Mouse (Mus musculus) midbrain, embryonic 15.5 days (tissue): ENCODE results near the gene Rpl36. TPM values are rescaled to one million over a fixed set of nuclear protein-coding genes. Genes with fewer than 3 reads are reported as not detected.

Experiments used
- ATAC-seq: fragments of 200-750 bp; cut with Nextera tagmentation; replicated peaks from 2 replicates; pipeline ENCODE4 v1.8.0; 2017; ENCODE audit warnings: moderate TSS enrichment
- H3K27ac ChIP-seq: fragments of 300-500 bp; sonication (generic); 2 replicates; pipeline ENCODE4 v1.5.1; 2015; ENCODE audit warnings: mild to moderate bottlenecking, inconsistent platforms
- H3K27me3 ChIP-seq: fragments of 300-500 bp; sonication (generic); replicated peaks from 2 replicates; pipeline ENCODE4 v1.6.1; 2015; ENCODE audit warnings: inconsistent platforms
- H3K36me3 ChIP-seq: fragments of 300-500 bp; sonication (generic); replicated peaks from 2 replicates; pipeline ENCODE4 v1.6.1; 2015; ENCODE audit warnings: inconsistent platforms
- H3K4me1 ChIP-seq: fragments of 300-500 bp; sonication (generic); 2 replicates; pipeline ENCODE4 v1.6.1; 2015; ENCODE audit warnings: inconsistent platforms
- H3K4me2 ChIP-seq: fragments of 300-500 bp; sonication (generic); 2 replicates; pipeline ENCODE4 v1.6.1; 2015; ENCODE audit warnings: inconsistent platforms, mild to moderate bottlenecking, moderate library complexity
- H3K4me3 ChIP-seq: fragments of 300-500 bp; sonication (generic); 2 replicates; pipeline ENCODE4 v1.5.1; 2015; ENCODE audit warnings: mild to moderate bottlenecking, inconsistent platforms
- H3K9ac ChIP-seq: fragments of 300-500 bp; sonication (generic); 2 replicates; pipeline ENCODE4 v1.6.1; 2015; ENCODE audit warnings: mild to moderate bottlenecking, inconsistent platforms
- H3K9me3 ChIP-seq: fragments of 300-500 bp; sonication (generic); 2 replicates; pipeline ENCODE4 v1.6.1; 2016; ENCODE audit warnings: inconsistent platforms
- WGBS: fragments of 180-500 bp; shearing (Covaris S2); methylation state at CpG from one replicate; pipeline ENCODE4 v1.1.7; 2015; ENCODE audit warnings: mixed read lengths; 5-methylcytosine and 5-hydroxymethylcytosine counted together
- polyA plus RNA-seq: library from polyadenylated mRNA; unstranded; fragments of >200 nt; fragmentation: Nextera tagmentation; extraction: Ambion mirVana; gene quantifications from 2 replicates; pipeline ENCODE4 v1.2.1, GENCODE M21; 2015

Gene Rpl36
- polyA plus RNA-seq, result 917 and 926 TPM in 2 replicates

DNA sequence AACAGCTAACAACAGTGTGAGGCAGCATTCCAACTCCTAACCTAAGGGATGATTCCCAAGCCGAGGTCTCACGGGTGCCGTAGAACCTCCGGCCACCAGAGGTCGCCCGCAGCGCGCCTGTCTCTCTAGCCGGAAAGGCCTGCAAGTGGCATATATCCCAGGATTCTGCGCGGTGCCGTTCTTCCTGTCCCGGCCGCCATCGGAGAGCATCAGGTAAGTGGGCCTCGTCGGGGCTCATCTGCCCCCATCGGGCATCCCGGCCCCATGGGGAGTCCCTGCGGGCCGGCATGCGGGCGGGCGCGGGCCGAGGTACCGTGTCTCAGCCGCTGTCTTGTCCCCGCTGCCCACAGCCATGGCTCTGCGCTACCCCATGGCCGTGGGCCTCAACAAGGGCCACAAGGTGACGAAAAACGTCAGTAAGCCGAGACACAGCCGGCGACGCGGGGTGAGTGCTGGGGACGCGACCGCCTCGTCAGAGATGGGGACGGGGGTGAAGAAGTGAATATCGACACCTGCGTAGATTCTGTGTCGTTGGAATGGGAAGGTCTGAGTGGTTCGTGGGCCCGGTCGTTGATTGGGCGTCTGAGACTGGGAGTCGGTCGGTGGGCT lies at the start of gene Rpl36:
Gene Rpl36, plus strand, starts transcription at position 181 of the 609 bp plus-strand sequence.
- Histone ChIP-seq H3K9me3 (no peaks in the 10 kb centered on the region), H3K36me3 (peaks cover 12% of the 10 kb centered on the region; the same call in 1 of the 2 replicates), H3K27me3 (no peaks in the 10 kb centered on the region), H3K4me3 (peak within 1 kb of the TSS; percentile 56), H3K27ac (peak within 1 kb of the TSS; percentile 90), H3K4me2 (peak within 1 kb of the TSS; percentile 71), H3K4me1 (peaks cover 31% of the 10 kb centered on the region), H3K9ac (peak within 1 kb of the TSS; percentile 62)
- peak; percentile 55 for ATAC-seq
- under 1% methylated on average over 52 of the region's 52 CpGs for WGBS

DNA sequence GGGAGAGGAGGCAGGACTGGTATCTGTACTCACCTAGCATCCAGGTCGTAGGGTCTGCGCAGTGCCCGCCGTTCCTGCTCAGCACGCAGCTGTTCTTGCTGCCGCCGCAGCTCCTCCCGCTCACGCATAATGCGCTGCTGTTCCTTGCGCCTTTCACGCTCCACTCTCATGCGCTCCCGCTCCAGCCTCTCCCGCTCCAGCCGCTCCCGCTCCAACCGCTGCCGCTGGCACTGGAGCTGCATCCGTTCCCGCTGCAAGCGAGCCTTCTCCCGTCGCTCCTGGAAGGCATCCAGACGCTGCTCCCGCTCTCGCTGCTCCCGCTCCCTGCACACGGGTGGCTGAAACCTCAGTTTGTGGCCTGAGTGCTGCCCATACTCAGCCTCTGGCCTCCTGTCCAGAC lies 46.9 kb upstream of the Rpl36 start:
- Histone ChIP-seq H3K9me3 (no peaks in the 10 kb centered on the region), H3K9ac (no peak overlapping the region), H3K36me3 (peaks cover 93% of the 10 kb centered on the region), H3K4me3 (no peak overlapping the region), H3K4me1 (no peaks in the 10 kb centered on the region), H3K27me3 (no peaks in the 10 kb centered on the region), H3K4me2 (no peak overlapping the region), H3K27ac (no peak overlapping the region)
- WGBS, result 95% methylated on average over 29 of the region's 29 CpGs
- no peak for ATAC-seq

DNA sequence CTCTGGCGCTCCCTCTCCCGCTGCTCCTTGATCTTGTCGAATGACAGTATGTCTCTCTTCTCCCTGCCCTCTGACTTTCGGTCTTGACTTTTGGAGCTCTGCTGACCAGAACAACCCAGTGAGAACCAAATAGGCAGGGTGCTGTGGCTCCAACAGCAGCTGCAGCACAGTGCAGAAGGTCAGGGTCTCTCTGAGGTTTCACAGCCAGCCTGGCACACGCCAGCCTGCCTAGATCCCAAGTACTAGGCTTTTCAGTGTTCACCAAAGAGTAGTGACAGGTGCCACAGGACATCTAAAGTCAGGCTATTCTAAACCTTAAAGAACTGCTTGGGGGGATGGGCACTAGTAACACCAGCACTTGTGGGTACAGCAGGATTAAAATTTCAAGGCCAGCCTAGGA lies 46.3 kb upstream of the Rpl36 start:
- 87% methylated on average over 5 of the region's 5 CpGs for WGBS
- peaks cover 93% of the 10 kb centered on the region for H3K36me3 ChIP-seq
- H3K4me1 ChIP-seq, result no peaks in the 10 kb centered on the region
- ATAC-seq, result no peak
- no peaks in the 10 kb centered on the region for H3K9me3 ChIP-seq
- no peak overlapping the region for H3K4me2 ChIP-seq
- H3K9ac ChIP-seq, result no peak overlapping the region
- no peak overlapping the region for H3K27ac ChIP-seq
- H3K4me3 ChIP-seq, result no peak overlapping the region
- no peaks in the 10 kb centered on the region for H3K27me3 ChIP-seq

DNA sequence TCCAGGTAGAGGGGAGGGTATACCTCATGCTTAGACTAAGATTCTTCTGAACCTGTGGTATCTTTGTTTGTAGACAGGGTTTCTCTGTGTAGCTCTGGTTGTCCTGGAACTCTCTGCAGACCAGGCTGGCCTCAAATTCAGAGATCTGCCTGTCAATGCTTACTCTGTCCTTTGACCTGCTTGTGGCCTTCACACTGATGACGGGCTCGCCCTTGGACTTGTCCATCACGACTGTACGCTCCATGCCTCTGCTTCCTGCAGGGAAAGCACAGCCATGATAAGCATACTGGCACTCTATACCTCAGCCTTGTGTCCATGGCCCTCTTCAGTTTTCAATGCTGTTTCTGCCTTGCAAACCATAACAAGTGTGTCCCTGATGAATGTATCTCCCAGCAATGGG lies 45.8 kb upstream of the Rpl36 start:
- H3K9ac ChIP-seq, result no peak overlapping the region
- no peak for ATAC-seq
- H3K4me1 ChIP-seq, result no peaks in the 10 kb centered on the region
- no peak overlapping the region for H3K4me3 ChIP-seq
- peaks cover 91% of the 10 kb centered on the region for H3K36me3 ChIP-seq
- WGBS, result 97% methylated on average over 4 of the region's 4 CpGs
- H3K27ac ChIP-seq, result no peak overlapping the region
- H3K4me2 ChIP-seq, result no peak overlapping the region
- no peaks in the 10 kb centered on the region for H3K27me3 ChIP-seq
- H3K9me3 ChIP-seq, result no peaks in the 10 kb centered on the region

DNA sequence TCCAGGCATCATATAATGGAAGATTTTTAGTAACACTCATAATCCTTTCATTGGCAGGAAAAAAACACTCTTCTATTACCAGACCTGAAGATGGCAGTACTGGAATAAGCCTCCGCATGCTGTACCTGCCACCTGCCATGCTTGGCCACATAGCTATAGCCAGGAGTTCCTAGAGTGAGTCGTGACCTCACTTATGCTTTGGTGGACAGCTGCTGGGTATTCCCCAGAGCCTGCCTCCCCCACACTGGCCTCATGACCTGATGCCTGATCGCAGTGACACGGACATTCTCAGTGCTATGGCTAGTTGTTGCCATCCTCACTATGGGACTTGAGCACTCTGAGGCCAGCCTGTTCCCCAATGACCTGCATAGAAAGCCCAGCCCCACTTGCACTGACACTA lies 42.9 kb upstream of the Rpl36 start:
- Histone ChIP-seq H3K27me3 (no peaks in the 10 kb centered on the region), H3K36me3 (peaks cover 75% of the 10 kb centered on the region), H3K9ac (no peak overlapping the region), H3K4me3 (no peak overlapping the region), H3K4me2 (no peak overlapping the region), H3K4me1 (no peaks in the 10 kb centered on the region), H3K27ac (no peak overlapping the region), H3K9me3 (no peaks in the 10 kb centered on the region)
- no peak for ATAC-seq
- WGBS, result 92% methylated on average over 4 of the region's 4 CpGs

DNA sequence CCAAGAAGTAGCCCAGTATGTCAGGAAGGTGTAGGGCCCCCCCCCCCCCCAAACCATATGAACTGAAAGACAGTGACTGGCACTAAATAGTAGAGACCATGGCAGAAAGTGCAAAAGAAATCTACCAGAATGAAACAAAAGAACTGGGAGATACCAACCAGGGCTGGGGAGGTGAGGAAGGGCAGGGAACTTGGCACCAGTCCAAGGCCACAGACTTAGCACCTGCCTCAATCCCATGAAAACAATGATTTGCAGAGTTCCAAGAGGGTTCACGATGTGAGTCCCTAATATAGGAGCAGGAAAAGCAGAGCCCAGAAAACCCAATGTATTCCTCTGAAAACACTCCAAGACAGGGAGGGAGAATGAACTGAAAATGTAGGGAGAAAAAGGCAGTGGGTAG lies 41.1 kb upstream of the Rpl36 start:
- no peak for ATAC-seq
- Histone ChIP-seq H3K36me3 (peaks cover 68% of the 10 kb centered on the region), H3K4me2 (no peak overlapping the region), H3K27ac (no peak overlapping the region), H3K9ac (no peak overlapping the region), H3K4me1 (no peaks in the 10 kb centered on the region), H3K9me3 (no peaks in the 10 kb centered on the region), H3K27me3 (no peaks in the 10 kb centered on the region), H3K4me3 (no peak overlapping the region)
- WGBS, result 48% methylated on average over 1 of the region's 1 CpGs

DNA sequence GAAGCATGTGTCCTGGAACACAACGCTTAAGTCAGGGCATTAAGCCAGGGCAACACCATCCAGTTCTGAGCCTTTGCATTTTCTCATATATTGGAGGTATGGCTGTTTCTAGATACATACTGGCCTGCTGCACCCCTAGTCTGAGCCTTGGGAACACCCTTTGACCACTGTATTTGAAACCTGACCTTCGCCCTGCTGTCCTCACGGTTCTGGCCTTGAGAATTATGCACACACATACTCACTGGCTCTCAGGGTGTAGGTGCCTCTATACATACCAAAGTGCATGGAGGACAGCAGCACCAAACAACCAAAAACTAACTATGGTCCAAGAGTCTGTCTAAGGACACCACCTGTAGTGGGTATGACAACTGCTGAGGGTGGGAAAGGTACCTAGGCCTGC lies 40.3 kb upstream of the Rpl36 start:
- WGBS, result 95% methylated on average over 3 of the region's 3 CpGs
- no peak overlapping the region for H3K4me3 ChIP-seq
- H3K4me2 ChIP-seq, result no peak overlapping the region
- ATAC-seq, result no peak
- H3K27ac ChIP-seq, result no peak overlapping the region
- peaks cover 66% of the 10 kb centered on the region for H3K36me3 ChIP-seq
- H3K9me3 ChIP-seq, result no peaks in the 10 kb centered on the region
- H3K4me1 ChIP-seq, result no peaks in the 10 kb centered on the region
- no peak overlapping the region for H3K9ac ChIP-seq
- H3K27me3 ChIP-seq, result no peaks in the 10 kb centered on the region

DNA sequence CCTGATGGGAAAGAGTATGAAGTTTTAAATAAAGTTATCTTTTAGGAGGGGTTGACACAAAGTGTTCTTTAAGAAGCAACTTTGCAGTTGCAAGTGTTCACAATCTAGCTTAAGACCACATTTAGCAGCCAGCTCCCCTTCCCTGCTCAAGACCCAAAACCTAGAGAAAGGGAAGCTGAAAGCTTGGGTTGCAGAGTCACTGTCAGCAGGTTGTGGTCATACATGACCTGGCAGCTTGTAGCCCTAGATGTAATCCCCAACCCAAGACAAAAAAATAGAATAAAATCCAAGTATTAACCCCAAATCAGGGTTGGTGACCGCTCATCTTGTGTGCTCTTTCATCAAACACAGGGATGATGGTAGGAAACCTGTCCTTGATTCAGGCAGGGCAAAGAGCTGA lies 30.1 kb upstream of the Rpl36 start:
- WGBS, result 71% methylated on average over 1 of the region's 1 CpGs
- Histone ChIP-seq H3K9ac (peak overlapping the region; percentile 89; the same call in 1 of the 2 replicates), H3K27ac (0 out of 2 replicates have a peak overlapping the region, but pooled peaks have one; percentile 98), H3K9me3 (no peaks in the 10 kb centered on the region), H3K4me2 (peak overlapping the region; percentile 91), H3K4me1 (peaks cover 57% of the 10 kb centered on the region), H3K27me3 (no peaks in the 10 kb centered on the region), H3K36me3 (peaks cover 39% of the 10 kb centered on the region), H3K4me3 (peak overlapping the region; percentile 87)
- no peak for ATAC-seq

DNA sequence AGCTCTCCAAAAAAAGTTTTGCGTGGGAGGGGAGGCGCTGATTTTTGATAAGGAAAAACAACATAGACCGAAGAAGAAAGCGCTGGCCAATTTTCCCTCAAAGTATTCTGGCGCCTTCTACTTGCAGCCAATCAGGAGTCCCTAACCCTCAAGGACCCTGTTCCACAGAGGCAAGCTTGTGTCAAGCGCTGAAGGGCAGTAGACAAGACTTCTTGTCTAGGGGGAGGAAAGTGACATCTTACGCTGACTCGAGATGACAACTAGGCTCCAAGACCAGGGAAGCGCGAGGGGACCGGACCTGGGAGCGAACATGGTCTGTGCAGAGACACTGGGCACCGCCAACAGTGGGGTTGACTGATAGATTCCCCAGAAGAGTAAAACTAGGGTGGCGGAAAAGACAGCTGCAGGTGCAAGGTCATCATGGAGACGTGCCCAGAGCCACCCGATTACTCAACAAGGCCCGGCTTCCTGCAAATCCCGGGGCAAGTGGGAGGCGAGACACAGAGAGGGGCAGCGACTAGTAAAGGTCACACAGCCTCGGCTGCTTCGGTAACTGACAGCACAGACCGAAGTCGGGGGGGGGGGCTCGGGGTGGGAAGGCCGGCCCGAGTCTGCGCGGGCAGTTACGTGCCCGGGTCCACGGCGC lies 29.5 kb upstream of the Rpl36 start:
- H3K36me3 ChIP-seq, result peaks cover 39% of the 10 kb centered on the region
- 3% methylated on average over 33 of the region's 33 CpGs for WGBS
- ATAC-seq, result peak; percentile 5
- H3K4me2 ChIP-seq, result peak overlapping the region; percentile 91
- H3K9ac ChIP-seq, result peak overlapping the region; percentile 89
- H3K4me1 ChIP-seq, result peaks cover 63% of the 10 kb centered on the region
- H3K9me3 ChIP-seq, result no peaks in the 10 kb centered on the region
- H3K27me3 ChIP-seq, result no peaks in the 10 kb centered on the region
- peak overlapping the region; percentile 87 for H3K4me3 ChIP-seq
- H3K27ac ChIP-seq, result peak overlapping the region; percentile 98

DNA sequence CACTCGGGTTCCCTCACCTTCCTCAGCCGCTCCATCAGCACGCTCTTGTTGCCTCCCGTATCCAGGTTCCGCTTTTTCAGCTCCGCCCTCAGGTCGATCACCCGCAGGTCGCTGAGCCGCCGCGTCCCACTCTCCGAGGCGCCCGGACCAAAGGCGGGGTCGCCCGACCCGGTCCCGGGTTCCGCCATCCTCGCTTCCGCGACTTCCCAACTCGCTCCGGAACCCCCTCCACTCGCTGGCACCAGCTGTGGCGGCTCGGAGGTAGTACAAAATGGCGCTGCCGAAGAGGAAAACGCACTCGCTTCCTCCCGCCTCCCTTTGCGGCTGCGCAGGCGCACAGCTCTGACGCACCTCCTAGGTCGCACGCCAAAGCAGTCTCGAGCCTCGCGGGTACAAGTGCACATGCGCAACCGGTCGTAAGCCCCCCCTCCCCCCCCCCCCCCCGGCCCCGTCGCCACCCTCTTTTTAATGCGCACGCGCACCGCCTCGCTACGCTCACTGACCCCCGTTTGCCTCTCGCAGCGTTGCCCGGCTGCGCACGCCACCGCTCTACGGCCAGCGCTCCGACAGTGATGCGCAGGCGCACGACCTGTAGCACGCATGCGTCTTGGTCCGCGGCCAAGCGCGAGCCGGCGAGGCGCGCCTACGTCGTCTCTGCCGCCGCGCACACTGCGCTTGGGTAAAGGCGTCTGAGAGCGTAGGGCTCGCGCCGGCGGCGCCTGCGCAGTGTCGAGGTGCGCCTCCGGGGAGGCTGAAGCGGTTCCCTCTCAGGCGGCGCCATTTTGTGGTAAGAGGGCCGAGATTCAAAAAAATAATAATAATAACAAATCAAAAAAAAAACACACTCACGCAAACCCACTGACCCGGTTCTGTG lies 28.7 kb upstream of the Rpl36 start, which contains the start of the genes Safb2 and Safb:
Gene Safb2, minus strand, starts transcription at position 329 of the 874 bp plus-strand sequence.
Gene Safb, plus strand, starts transcription at position 569 of the 874 bp plus-strand sequence.
- H3K27me3 ChIP-seq, result no peaks in the 10 kb centered on the region
- H3K36me3 ChIP-seq, result peaks cover 36% of the 10 kb centered on the region
- H3K4me1 ChIP-seq, result peaks cover 64% of the 10 kb centered on the region
- peak; percentile 95 for ATAC-seq
- H3K9ac ChIP-seq, result peak within 1 kb of the TSS; percentile 89
- no peaks in the 10 kb centered on the region for H3K9me3 ChIP-seq
- under 1% methylated on average over 97 of the region's 101 CpGs for WGBS
- H3K4me2 ChIP-seq, result peak within 1 kb of the TSS; percentile 91
- H3K4me3 ChIP-seq, result peak within 1 kb of the TSS; percentile 87
- H3K27ac ChIP-seq, result peak within 1 kb of the TSS; percentile 98

DNA sequence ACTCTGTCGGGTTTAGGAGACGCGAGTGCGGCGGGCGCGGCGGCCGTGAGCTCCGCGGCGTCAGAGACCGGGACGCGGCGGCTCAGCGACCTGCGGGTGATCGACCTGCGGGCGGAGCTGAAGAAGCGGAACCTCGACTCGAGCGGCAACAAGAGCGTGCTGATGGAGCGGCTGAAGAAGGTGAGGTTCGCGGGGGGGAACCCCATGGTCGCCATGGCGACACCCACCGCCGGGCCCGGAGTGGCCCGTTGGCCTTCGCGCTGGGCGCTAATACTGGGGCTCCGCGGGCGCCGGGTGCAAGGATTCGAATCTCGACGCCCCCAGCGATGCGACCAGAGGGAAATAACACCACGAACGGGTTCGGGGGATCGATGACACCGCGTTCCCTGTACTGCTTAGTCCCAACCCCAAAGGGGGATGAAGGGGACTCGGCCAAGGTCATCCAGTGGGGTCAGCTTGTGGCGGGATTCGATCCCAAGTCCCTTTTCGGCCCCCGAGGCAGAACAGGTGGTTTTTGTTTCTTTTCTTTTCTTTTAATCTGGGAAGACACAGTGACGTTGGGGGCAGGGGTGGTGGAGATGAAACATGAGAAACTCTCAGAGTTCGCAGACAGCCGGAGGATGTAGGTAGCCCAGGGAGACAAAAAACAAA lies 27.9 kb upstream of the Rpl36 start:
- Histone ChIP-seq H3K4me1 (peaks cover 65% of the 10 kb centered on the region), H3K27me3 (no peaks in the 10 kb centered on the region), H3K4me3 (peak overlapping the region; percentile 87), H3K9me3 (no peaks in the 10 kb centered on the region), H3K36me3 (peaks cover 32% of the 10 kb centered on the region), H3K27ac (peak overlapping the region; percentile 95), H3K9ac (peak overlapping the region; percentile 64), H3K4me2 (peak overlapping the region; percentile 60)
- peak; percentile 28 for ATAC-seq
- WGBS, result under 1% methylated on average over 60 of the region's 61 CpGs

DNA sequence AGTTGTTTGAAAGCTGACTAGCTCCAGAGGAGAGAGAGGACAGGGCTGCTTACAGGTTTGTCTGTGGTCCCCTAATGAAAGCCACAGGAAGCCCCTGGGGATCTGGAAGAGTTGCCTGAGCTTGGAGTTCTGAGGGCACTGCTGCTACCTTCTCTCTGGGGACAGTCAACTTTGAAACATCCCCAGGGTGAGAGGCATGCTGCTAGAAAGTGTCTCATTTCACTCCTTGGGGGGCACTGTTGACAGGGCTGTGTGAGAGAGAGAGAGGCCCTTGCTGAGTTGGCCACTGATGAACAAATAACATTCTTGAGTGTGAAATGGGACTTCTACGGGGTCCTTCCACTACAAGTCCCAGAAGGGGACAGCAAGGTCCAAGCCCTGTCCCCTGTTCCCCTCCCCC lies 25.4 kb upstream of the Rpl36 start:
- no peak overlapping the region for H3K27ac ChIP-seq
- H3K9ac ChIP-seq, result no peak overlapping the region
- H3K4me3 ChIP-seq, result no peak overlapping the region
- 91% methylated on average over 1 of the region's 1 CpGs for WGBS
- H3K4me2 ChIP-seq, result no peak overlapping the region
- H3K36me3 ChIP-seq, result peaks cover 25% of the 10 kb centered on the region
- no peaks in the 10 kb centered on the region for H3K9me3 ChIP-seq
- no peak for ATAC-seq
- peaks cover 52% of the 10 kb centered on the region for H3K4me1 ChIP-seq
- no peaks in the 10 kb centered on the region for H3K27me3 ChIP-seq
